Mouse (Mus musculus): ENCODE measurements around the gene Tead3.

Gene Tead3

GRCm38 (mm10) chr17:28350466-28351352 lies at the start of gene Tead3:
Tead3 (minus strand) TSS chr17:28350817.
- peak in 1 of 2 experiments; percentile 40 for DNase-seq (ENCODE audit: low read depth in 2 of 2, low spot score in 2 of 2)

- no peak for DNase-seq (ENCODE audit: low read depth in 2 of 2, low spot score in 2 of 2)
Measured at GRCm38 (mm10) chr17:28394994-28395393, 44.4 kb upstream of the Tead3 start.

- DNase-seq (ENCODE audit: low read depth in 2 of 2, low spot score in 2 of 2), result no peak
Measured at GRCm38 (mm10) chr17:28394051-28394765, 43.6 kb upstream of the Tead3 start.

DNA sequence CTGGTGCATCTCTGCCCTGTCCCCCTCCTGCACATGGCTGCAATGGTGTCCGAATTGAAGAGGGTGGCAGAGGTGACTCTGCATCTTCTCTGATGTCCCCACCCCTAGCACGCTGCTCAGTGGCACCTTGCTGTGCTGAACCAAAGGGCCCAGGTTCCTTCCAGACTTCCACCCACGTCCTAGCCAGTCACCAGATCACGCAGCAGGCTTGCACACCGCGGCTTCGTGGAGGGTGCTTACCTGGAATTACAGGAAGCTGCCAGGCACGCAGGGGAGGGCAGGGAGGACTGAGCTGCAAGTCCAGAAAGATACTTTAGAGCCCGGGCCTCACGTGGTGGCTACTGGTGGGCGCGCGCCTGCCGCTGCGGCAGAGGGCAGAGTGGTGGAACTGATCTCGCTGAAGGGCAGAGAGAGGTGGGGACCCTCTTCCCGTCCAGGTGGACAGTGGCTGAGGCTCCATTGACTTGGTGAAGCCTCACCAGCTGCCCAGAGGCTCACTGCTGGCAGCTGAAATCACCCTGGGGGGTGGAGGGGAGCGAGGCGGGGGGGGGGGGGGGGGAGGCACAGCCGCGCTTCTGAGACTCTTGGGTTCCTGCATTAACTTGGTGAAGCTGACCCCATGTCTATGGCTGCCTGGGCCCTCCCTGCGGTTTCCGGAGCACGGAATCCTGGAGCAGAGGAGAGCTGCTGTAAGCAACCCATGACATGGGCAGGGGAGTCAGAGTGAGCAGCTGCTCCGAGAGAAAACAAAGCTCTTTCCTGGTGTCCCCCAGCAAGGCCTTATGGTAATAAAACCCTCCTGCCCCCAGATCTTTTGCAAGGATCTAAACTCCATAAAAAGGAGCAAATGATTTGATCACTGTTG lies 41.2 kb upstream of the Tead3 start:
- no peak for DNase-seq (ENCODE audit: low read depth in 2 of 2, low spot score in 2 of 2)

DNA sequence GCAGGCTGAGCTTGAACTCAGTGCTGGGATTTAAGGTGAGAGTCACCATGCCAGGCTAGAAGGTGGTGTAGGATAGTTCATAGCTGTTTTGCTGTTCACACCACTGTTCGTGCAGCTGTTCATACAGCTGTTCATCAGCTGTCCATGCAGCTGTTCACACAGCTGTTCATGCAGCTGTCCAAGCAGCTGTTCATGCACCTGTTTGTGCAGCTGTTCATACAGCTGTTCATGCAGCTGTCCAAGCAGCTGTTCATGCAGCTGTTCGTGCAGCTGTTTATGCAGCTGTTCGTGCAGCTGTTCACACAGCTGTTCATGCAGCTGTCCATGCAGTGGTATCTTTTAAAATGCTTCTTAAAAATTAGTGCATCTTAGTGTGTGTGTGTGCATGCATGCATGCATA lies 37.9 kb upstream of the Tead3 start:
- DNase-seq (ENCODE audit: low read depth in 2 of 2, low spot score in 2 of 2), result no peak

DNA sequence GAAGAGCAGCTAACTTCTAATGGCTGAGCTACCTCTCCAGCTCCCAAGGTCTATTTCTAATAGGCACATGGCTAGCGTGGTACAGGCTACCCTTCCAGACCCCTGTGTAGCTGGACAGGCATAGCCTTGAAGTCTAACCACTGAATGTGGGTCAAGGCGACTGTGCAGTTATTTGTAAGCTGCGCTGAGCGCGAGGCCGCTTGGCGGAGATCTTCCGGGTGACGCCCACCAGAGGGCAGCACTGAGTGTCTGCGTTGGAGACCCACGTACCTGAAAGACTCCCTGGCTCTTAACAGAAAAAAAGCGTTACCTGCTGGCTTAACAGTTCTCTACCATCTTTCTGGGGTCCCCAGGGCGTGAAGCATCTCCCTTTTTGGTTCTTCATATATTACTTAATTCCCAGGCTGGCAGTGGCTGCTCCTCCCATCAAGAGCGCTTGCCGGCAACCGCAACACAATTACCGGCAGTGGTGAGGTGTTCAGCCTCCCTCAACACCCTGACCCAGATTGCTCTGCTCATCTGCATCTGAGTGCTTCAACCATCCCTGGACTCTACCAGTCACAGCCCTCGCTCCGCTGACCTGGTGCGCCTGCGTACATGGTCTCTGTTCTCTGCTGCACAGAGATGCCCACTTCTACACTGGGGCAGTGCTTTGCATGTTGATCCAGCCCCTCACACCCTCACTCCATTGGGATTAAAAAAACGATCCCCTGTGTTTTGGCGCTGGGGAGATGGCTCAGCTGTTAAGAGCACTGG lies 35.7 kb upstream of the Tead3 start:
- peak; percentile 79 to 80 for DNase-seq (ENCODE audit: low read depth in 2 of 2, low spot score in 2 of 2)

DNA sequence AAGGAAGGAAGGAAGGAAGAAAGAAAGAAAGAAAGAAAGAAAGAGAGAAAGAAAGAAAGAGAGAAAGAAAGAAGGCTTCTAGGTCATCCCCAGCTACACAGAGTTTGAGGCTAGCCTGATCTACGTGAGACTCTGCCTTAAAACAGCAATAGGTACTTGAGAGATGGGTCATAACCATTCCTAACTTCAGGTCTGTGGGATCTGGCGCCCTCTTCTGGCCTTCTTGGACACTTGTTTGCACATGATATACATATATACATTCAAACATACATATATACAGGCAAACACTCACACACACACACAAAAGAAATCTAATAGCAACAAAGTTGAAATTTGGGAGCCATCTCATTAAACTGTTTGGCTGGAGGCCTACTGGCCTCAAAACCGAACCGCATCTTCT lies 33.7 kb upstream of the Tead3 start:
- no peak for DNase-seq (ENCODE audit: low read depth in 2 of 2, low spot score in 2 of 2)

- DNase-seq (ENCODE audit: low read depth in 2 of 2, low spot score in 2 of 2), result no peak
Measured at GRCm38 (mm10) chr17:28380255-28380654, 29.6 kb upstream of the Tead3 start.

- DNase-seq (ENCODE audit: low read depth in 2 of 2, low spot score in 2 of 2), result no peak
Measured at GRCm38 (mm10) chr17:28375592-28376061, 25.0 kb upstream of the Tead3 start.

- no peak for DNase-seq (ENCODE audit: low read depth in 2 of 2, low spot score in 2 of 2)
Measured at GRCm38 (mm10) chr17:28374494-28374893, 23.9 kb upstream of the Tead3 start.

- DNase-seq (ENCODE audit: low read depth in 2 of 2, low spot score in 2 of 2), result peak; percentile 44 to 57
Measured at GRCm38 (mm10) chr17:28373821-28374220, 23.2 kb upstream of the Tead3 start.

DNA sequence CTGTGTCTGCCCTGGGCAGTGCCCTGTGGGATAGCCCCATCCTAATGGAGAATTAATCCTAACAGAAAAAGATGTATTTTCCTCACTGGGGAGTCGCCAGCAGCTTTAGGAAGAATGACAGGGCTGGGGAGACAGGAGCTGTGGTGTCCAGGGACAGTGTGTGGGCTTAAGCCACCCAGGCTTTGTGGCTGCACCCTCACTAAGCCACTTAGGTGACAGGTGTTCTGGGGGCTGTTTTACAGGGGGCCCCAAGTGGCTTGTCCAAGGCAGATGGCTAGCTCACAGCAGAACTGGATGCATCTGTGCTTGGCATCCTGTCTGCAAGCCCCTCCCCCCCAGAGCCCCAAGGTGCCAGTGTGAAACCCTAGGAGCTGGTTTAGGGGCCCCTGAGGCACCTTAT lies 21.3 kb upstream of the Tead3 start:
- DNase-seq (ENCODE audit: low read depth in 2 of 2, low spot score in 2 of 2), result no peak

DNA sequence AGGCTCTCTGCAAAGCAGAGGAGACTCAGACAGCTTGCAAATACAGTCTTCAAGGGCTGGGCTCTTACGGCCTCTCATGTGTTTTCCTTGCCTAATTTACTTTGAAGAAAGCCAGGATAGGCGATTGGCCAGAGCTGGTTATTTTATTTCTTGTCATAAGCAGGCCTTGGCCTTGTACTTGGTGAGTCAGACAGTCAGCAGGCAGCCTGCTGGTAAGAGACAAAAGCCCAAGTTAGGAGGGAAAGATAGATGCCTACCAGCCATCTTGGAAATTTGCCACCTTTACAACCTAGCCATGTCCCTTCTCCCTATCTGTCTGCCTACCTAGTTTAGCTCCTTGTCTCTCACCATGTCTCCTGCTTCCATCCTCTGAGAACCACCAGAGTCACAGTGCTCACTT lies 20.7 kb upstream of the Tead3 start:
- DNase-seq (ENCODE audit: low read depth in 2 of 2, low spot score in 2 of 2), result no peak

DNA sequence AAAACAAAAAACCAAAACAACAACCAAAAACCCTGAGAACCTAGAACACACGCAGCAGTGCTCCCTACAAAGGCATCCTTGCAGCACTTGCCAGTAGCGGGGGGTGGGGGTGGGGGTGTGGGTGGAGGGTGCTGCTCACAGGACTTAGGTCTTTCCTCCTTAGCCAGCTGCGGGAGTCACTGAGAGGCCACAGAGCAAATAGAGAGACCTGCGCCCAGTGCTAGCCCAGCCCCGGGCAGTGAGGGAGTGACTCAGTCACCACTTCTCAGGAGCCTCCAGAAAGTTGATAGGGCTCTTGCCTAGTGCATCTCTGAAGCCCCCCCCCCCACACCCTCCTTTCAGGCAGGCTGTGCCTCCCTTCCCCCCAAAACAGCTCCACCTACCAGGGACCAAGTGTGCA lies 18.4 kb upstream of the Tead3 start:
- no peak for DNase-seq (ENCODE audit: low read depth in 2 of 2, low spot score in 2 of 2)

DNA sequence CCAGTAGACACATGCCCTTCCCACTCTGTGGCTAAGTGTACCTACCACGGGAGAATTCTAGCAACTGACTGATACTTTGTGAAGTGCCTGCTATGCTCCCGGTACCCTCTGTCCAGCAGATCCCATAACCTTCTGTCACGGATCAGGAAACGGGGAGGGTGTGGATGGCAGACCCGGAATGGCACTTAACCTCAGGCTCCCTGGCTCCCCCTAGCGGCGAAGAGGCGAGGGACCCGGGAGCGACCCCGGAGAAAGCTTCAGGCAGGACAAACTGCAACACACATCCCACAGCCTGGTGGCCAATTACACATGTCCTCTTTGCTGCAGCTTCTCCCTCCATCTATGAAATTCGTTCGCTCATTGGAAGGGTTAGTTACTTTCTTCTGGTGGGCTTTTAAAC lies 17.8 kb upstream of the Tead3 start:
- DNase-seq (ENCODE audit: low read depth in 2 of 2, low spot score in 2 of 2), result peak; percentile 74 to 79

DNA sequence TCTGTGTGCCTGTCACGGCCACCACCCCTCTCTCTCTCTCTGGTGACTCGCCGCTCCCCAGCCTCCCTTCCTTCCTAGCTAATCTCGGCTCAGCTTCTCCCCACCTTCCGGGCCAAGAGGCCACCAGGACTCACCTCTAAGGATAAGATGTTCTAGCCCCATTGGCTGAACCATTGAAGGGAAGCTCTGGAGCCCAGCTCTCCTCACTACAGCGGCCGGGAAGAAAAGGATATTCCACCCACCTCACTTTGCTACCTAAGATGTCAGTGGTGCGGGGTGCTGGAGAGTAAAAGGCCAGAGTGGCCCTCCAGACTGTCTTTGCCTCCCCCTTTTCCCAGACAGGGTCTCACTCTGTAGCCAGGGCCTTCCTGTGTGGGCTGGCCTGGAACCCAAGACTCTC lies 14.5 kb upstream of the Tead3 start, which contains the start of gene Tulp1:
TSS of gene Tulp1 (minus strand) at position 101 of the 400 bp plus-strand sequence.
- DNase-seq (ENCODE audit: low read depth in 2 of 2, low spot score in 2 of 2), result no peak

- no peak for DNase-seq (ENCODE audit: low read depth in 2 of 2, low spot score in 2 of 2)
Measured at GRCm38 (mm10) chr17:28363507-28363906, 12.9 kb upstream of the Tead3 start.

DNA sequence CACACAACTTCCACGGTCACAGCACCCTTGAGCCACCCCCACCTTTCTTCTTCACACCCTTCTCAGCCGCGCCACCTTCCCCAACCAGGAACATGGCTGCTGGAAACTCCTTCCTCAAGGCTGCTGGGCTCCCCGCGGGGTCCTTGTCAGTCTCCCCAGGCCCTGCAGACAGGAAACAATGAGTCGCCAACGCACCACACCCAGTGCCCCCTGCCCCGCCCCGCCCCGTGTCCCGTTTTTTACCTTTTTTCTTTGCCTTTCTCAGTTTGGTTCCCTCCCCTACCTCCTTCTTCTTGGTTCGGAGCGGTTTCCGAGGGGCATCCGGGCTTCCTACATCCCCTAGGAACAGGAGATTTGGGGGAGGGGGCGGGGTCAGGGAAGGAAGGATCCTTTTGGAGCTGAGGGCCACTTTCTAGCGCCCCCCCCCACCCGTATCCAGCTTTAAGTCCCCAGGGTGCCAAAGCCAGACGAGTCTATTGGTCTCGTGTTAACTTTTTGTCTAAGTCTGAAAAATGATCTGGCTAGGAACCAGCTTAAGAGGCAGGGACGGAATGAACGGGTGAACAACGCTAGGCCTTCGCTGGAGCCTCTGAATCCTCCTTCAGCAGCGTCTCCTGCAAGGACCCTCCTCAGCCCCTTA lies 12.2 kb upstream of the Tead3 start:
- DNase-seq (ENCODE audit: low read depth in 2 of 2, low spot score in 2 of 2), result no peak

DNA sequence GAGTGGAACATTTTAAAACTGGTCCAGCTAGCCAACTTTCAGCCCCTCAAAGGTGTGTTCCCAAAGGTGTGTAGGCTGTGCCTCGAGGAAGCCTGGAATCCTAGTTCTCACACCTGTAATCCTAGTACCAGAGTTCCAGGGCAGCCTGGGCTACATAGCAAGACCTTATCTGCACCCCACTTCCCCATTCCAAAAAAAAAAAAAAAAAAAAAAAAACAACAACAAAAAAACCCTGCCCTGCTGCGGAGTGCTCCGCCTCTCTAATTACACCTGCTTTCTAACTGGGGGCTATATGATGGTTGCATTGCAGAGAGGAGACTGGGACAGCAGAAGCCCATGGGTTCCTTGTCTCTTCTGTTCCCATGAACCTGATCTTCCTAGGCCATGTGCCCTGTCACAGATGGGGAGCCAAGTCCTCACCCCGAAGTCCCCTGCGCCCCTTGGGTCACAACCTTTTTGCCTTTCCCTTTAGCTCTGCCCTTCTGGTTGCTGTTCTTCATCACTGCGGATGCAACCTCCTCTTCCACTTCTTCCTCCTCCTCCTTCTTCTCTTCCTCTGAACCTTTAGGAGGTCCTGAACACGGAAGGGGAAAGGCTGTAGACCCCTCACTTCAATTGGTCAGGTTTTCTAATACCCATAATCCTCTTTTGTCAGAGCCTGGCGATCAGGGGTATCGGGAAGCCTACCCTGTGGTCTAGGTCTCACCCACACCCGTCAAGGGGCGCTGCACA lies 11.5 kb upstream of the Tead3 start:
- no peak for DNase-seq (ENCODE audit: low read depth in 2 of 2, low spot score in 2 of 2)

All from CD8-positive naive resting alpha-beta T cell, adult 2 months (primary cell).